Mouse (Mus musculus) liver, postnatal 0 days (tissue): Measurements from ENCODE around the gene Pip5k1a. TPM values are rescaled to one million over a fixed set of nuclear protein-coding genes. Genes with fewer than 3 reads are reported as not detected.
A peak's percentile ranks its signal among the peaks of the same experiment; 100 is the strongest.
"Not testable (repeated sequence)": the region's sequence is repeated elsewhere in the genome, so short reads cannot be mapped to it uniquely, and the experiment has no call there.

ENCODE experiments used
- ATAC-seq: fragments of 200-750 bp; cut with Nextera tagmentation; 2 replicates; pipeline ENCODE4 v1.8.0; 2017; ENCODE audit warnings: mild to moderate bottlenecking, moderate library complexity
- DNase-seq: peaks from one replicate; pipeline ENCODE4 v3.0.0-alpha.2; 2016
- H3K27ac ChIP-seq: fragments of 300-500 bp; sonication (generic); 2 replicates; pipeline ENCODE4 v1.5.1; 2014; ENCODE audit warnings: antibody characterized with exemption, moderate library complexity, mild to moderate bottlenecking, low read depth
- H3K27me3 ChIP-seq: fragments of 300-500 bp; sonication (generic); 2 replicates; pipeline ENCODE4 v1.6.1; 2014; ENCODE audit warnings: low read length, control low read depth, mixed read lengths; ENCODE audit not compliant: insufficient read depth
- H3K36me3 ChIP-seq: fragments of 300-500 bp; sonication (generic); replicated peaks from 2 replicates; pipeline ENCODE4 v1.6.1; 2014; ENCODE audit warnings: mild to moderate bottlenecking, control low read depth, low read length, moderate library complexity, mixed read lengths; ENCODE audit not compliant: insufficient read depth
- H3K4me1 ChIP-seq: fragments of 300-500 bp; sonication (generic); 2 replicates; pipeline ENCODE4 v1.6.1; 2014; ENCODE audit warnings: antibody characterized with exemption, mild to moderate bottlenecking, control low read depth; ENCODE audit not compliant: insufficient read depth
- H3K4me2 ChIP-seq: fragments of 300-500 bp; sonication (generic); 2 replicates; pipeline ENCODE4 v1.6.1; 2014; ENCODE audit warnings: low read depth, mild to moderate bottlenecking, low read length, moderate library complexity, mixed read lengths
- H3K4me3 ChIP-seq: fragments of 300-500 bp; sonication (generic); 2 replicates; pipeline ENCODE4 v1.5.1; 2014; ENCODE audit warnings: low read depth, low read length
- H3K9ac ChIP-seq: fragments of 300-500 bp; sonication (generic); replicated peaks from 2 replicates; pipeline ENCODE4 v1.6.1; 2014; ENCODE audit warnings: mild to moderate bottlenecking, moderate library complexity
- H3K9me3 ChIP-seq: fragments of 300-500 bp; sonication (generic); 2 replicates; pipeline ENCODE4 v1.6.1; 2016; ENCODE audit warnings: mild to moderate bottlenecking, control low read depth, low read length, mixed read lengths
- CTCF ChIP-seq: sonication (generic); IDR thresholded peaks from 2 replicates; pipeline ENCODE4 v1.5.1; 2016; ENCODE audit warnings: antibody characterized with exemption, low read depth
- EP300 ChIP-seq: IDR thresholded peaks from 2 replicates; pipeline ENCODE4 v1.6.1; 2016; ENCODE audit warnings: antibody characterized with exemption, low read depth, mild to moderate bottlenecking
- WGBS: fragments of 180-500 bp; shearing (Covaris S2); extraction: QIAGEN DNeasy Blood & Tissue Kit; methylation state at CpG from one replicate; pipeline ENCODE4 v1.1.7; 2014; ENCODE audit not compliant: insufficient replicate concordance; 5-methylcytosine and 5-hydroxymethylcytosine counted together
- polyA plus RNA-seq: library from polyadenylated mRNA; unstranded; fragments of >200 nt; fragmentation: Nextera tagmentation; extraction: Ambion mirVana; gene quantifications from 2 replicates; pipeline ENCODE4 v1.2.1, GENCODE M21; 2015

Pip5k1a gene
- polyA plus RNA-seq, 1 experiment from 2014 or later, result 6.4 TPM

DNA sequence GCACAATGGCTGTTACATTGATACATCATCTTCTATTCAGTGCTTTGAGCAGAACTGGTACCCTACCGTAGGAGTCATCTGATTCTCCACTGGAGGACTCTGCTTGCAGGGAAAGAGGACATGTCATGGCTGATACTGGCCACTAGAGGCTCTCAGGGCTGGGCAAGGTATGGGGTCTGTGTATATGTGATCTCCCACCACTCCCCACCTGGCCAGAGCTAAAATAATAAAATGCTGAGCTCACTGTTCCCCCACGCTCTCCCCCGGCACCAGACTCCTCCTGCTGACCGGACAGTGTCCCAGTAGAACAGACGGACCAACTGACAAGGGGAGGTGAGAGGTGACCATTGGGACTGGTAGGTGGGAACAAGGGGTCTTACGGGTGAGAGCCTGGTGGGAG, 17.5 kb upstream of the Pip5k1a start, which contains the start of gene Tmod4:
TSS of gene Tmod4 (plus strand) at position 231 of the 400 bp plus-strand sequence.
- ATAC-seq (no peak), DNase-seq (no peak)
- Histone ChIP-seq H3K9ac (no peak within 1 kb of the TSS), H3K27me3 (no peaks in the 10 kb centered on the region), H3K36me3 (peaks cover 31% of the 10 kb centered on the region), H3K4me3 (no peak within 1 kb of the TSS), H3K4me1 (peaks cover 8% of the 10 kb centered on the region), H3K27ac (no peak within 1 kb of the TSS), H3K9me3 (no peaks in the 10 kb centered on the region), H3K4me2 (no peak within 1 kb of the TSS)
- TF ChIP-seq CTCF, result peak; percentile 65
- no peak for TF ChIP-seq EP300
- 58% methylated on average over 6 of the region's 6 CpGs for WGBS

DNA sequence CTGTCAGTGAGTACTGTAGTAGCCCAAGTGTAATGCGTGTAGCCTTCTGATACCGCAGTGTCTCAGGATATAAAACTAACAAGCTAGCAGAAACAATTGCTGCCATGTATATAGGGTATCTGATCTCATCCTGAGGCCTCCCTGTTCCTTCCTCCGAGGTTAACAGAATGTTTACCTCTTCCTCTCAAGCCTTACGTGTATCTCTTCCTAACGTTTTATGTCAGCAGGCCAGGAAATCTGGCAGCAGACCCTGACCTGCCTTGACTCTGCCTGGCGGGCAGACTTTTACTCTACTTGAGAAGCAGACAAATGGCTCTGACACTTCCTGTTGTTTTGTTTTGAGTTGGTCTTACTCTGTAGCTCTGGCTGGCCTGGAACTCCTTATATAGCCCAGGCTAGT, 14.8 kb upstream of the Pip5k1a start:
- H3K4me3 ChIP-seq, result no peak overlapping the region
- peaks cover 8% of the 10 kb centered on the region for H3K4me1 ChIP-seq
- DNase-seq (no peak), ATAC-seq (peak; percentile 35; the same call in 1 of the 2 replicates)
- 62% methylated on average over 6 of the region's 6 CpGs for WGBS
- H3K9ac ChIP-seq, result no peak overlapping the region
- H3K27ac ChIP-seq, result peak overlapping the region; percentile 60; the same call in 1 of the 2 replicates
- peak; percentile 41; the same call in 1 of the 2 replicates for TF ChIP-seq EP300
- TF ChIP-seq CTCF, result no peak
- H3K36me3 ChIP-seq, result peaks cover 40% of the 10 kb centered on the region
- H3K9me3 ChIP-seq, result no peaks in the 10 kb centered on the region
- H3K4me2 ChIP-seq, result no peak overlapping the region
- no peaks in the 10 kb centered on the region for H3K27me3 ChIP-seq

GRCm38 (mm10) chr3:95117751-95118150, 11.0 kb upstream of the Pip5k1a start:
- ATAC-seq (no peak), DNase-seq (no peak)
- H3K9me3 ChIP-seq, result no peaks in the 10 kb centered on the region
- no peak overlapping the region for H3K4me2 ChIP-seq
- H3K27me3 ChIP-seq, result no peaks in the 10 kb centered on the region
- 82% methylated on average over 2 of the region's 2 CpGs for WGBS
- no peak overlapping the region for H3K4me3 ChIP-seq
- peaks cover under 1% of the 10 kb centered on the region for H3K4me1 ChIP-seq
- TF ChIP-seq CTCF (no peak), EP300 (no peak)
- H3K9ac ChIP-seq, result no peak overlapping the region
- H3K36me3 ChIP-seq, result peaks cover 44% of the 10 kb centered on the region
- no peak overlapping the region for H3K27ac ChIP-seq

- Histone ChIP-seq H3K9ac (no peak overlapping the region), H3K27ac (no peak overlapping the region), H3K4me1 (peaks cover 13% of the 10 kb centered on the region), H3K4me3 (no peak overlapping the region), H3K36me3 (peaks cover 6% of the 10 kb centered on the region; the same call in 1 of the 2 replicates), H3K4me2 (no peak overlapping the region), H3K9me3 (no peaks in the 10 kb centered on the region), H3K27me3 (no peaks in the 10 kb centered on the region)
- TF ChIP-seq EP300 (no peak), CTCF (no peak)
- no peak for DNase-seq
- no peak for ATAC-seq
- WGBS, result 91% methylated on average over 1 of the region's 1 CpGs
These were observed 6.0 kb upstream of the Pip5k1a start for GRCm38 (mm10) chr3:95112760-95113159.

GRCm38 (mm10) chr3:95110911-95111726, 4.4 kb upstream of the Pip5k1a start, which contains the start of gene Vps72:
Vps72 (plus strand) TSS chr3:95111022.
- H3K4me1 ChIP-seq, result peaks cover 13% of the 10 kb centered on the region
- peak; percentile 89 for DNase-seq
- ATAC-seq, result peak; percentile 71
- peak within 1 kb of the TSS; percentile 81 for H3K27ac ChIP-seq
- H3K4me3 ChIP-seq, result peak within 1 kb of the TSS; percentile 64
- peaks cover 4% of the 10 kb centered on the region; the same call in 1 of the 2 replicates for H3K36me3 ChIP-seq
- H3K9me3 ChIP-seq, result no peaks in the 10 kb centered on the region
- H3K27me3 ChIP-seq, result no peaks in the 10 kb centered on the region
- H3K4me2 ChIP-seq, result peak within 1 kb of the TSS; percentile 72
- H3K9ac ChIP-seq, result peak within 1 kb of the TSS; percentile 65
- TF ChIP-seq CTCF, result no peak
- TF ChIP-seq EP300, result no peak
- under 1% methylated on average over 53 of the region's 54 CpGs for WGBS

- TF ChIP-seq CTCF, result peak; percentile 49
- TF ChIP-seq EP300, result no peak
- peaks cover 23% of the 10 kb centered on the region for H3K4me1 ChIP-seq
- DNase-seq, result no peak
- no peak for ATAC-seq
- no peaks in the 10 kb centered on the region for H3K27me3 ChIP-seq
- H3K36me3 ChIP-seq, result no peaks in the 10 kb centered on the region; the same call in 1 of the 2 replicates
- H3K9me3 ChIP-seq, result no peaks in the 10 kb centered on the region
- WGBS, result 63% methylated on average over 2 of the region's 2 CpGs
- no peak overlapping the region for H3K27ac ChIP-seq
- H3K4me3 ChIP-seq, result no peak overlapping the region
- no peak overlapping the region for H3K9ac ChIP-seq
- H3K4me2 ChIP-seq, result no peak overlapping the region
These were observed 1.2 kb upstream of the Pip5k1a start for GRCm38 (mm10) chr3:95107898-95108297.

DNA sequence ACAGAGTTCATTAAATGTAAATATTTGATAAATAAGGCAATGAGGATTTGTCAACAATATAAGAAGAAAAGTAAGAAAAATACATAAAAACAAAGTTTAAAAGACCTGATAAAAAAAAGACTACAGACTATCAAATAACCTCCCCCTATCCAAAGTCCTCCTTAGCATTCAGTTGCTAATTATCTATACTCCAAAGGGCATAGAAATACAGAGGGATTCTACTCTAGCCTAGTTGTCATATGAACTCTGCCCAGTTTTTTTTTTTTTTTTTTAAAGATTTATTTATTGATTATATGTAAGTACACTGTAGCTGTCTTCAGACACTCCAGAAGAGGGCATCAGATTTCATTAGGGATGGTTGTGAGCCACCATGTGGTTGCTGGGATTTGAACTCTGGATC, 578 bp upstream of the Pip5k1a start:
- not testable (repeated sequence) for ATAC-seq, H3K9me3 ChIP-seq, DNase-seq, H3K27me3 ChIP-seq, H3K36me3 ChIP-seq
- Histone ChIP-seq H3K9ac (peak overlapping the region; percentile 57; the same call in 1 of the 2 replicates), H3K4me2 (peak overlapping the region; percentile 79), H3K4me3 (peak overlapping the region; percentile 92), H3K27ac (peak overlapping the region; percentile 52), H3K4me1 (peaks cover 18% of the 10 kb centered on the region)
